Mouse (Mus musculus): ENCODE measurements around the gene S100b. TPM values are rescaled to one million over a fixed set of nuclear protein-coding genes. Genes with fewer than 3 reads are reported as not detected.

The S100b gene
- total RNA-seq (2023), result not detected

GRCm38 (mm10) chr10:76253536-76253935 is at the start of gene S100b:
TSS of gene S100b (plus strand) at chr10:76253853.

GRCm38 (mm10) chr10:76237341-76238225 is 16.1 kb upstream of the S100b start, which contains the start of gene Prmt2:
TSS of gene Prmt2 (minus strand) at chr10:76237865.

Other genes starting within 250 kb of the S100b start
- 17.6 TPM for gene Zfp280b, start 221.2 kb upstream of the S100b start, total RNA-seq (2023)
- gene Slc5a4b, start 142.9 kb upstream of the S100b start, total RNA-seq (2023), result not detected
- gene Slc5a4a, start 106.4 kb upstream of the S100b start, total RNA-seq (2023), result not detected
- 12.8 TPM for gene Prmt2, start 16.0 kb upstream of the S100b start, total RNA-seq (2023)
- gene Dip2a, start 91.4 kb downstream of the S100b start, total RNA-seq (2023), result 7.5 TPM
- gene AC141477.1, start 186.6 kb downstream of the S100b start, total RNA-seq (2023), result 28.9 TPM
- 69.9 TPM for gene Pcnt, start 188.9 kb downstream of the S100b start, total RNA-seq (2023)
- not detected for gene 2610028H24Rik, start 195.2 kb downstream of the S100b start, total RNA-seq (2023)
- gene Mcm3ap, start 215.1 kb downstream of the S100b start, total RNA-seq (2023), result 78.7 TPM
- gene Ybey, start 215.3 kb downstream of the S100b start, total RNA-seq (2023), result 2.6 TPM